Mouse (Mus musculus): ENCODE results near the gene Igsf6.

The Igsf6 gene

DNA sequence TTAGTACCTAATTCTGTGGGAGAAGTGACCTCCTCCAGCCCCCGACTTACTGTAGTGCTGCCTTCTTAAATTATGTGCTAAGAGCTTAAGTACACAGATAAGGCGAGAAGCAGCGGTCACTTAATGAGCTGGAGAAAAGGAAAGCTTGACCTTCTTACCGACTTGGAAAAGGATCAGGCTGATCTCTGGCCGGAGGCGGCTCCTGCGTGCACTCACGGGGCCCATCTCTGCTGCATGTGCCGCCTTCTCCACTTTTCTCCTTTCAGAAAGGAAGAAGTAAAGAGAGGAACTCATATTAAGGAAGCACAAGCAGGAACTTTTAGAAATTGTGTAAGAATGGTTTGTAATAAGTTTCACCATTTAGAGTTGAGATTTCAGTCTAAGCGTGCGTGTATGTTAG, at the start of gene Igsf6:
Gene Igsf6, minus strand, starts transcription at position 292 of the 400 bp plus-strand sequence.
- DNase-seq = peak; percentile 66

DNA sequence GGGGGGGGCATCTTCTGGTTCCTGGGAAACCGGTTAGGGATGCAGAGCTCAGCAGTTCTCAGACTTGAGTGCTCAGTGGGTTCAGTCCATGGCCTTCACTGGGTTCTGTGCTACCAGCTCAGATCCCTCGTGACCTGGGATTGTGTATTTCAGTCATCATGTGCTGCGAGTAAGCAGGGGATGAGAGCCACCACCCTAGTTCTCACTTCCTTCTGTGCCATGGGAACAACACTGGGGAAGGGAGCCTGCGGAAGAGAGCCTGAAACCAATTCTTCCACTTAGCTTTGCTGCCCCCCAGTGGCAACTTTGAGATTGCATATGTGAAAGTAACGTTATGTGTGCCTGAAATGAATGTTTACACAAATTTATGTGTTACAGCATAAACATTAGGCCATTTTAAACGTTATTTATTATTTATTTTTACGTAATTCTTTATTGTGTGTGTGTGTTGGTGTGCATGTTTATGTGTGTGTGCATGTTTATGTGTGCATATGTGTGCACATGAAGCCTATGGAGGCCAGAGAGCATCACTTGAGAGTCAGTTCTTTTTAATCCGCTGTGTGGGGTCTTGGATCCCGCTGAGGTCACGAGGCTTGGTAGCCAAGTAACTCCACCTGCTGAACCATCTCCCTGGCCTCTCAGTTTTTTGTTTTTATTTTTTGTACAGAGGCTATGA, 45.9 kb upstream of the Igsf6 start:
- DNase-seq = peak; percentile 94

DNA sequence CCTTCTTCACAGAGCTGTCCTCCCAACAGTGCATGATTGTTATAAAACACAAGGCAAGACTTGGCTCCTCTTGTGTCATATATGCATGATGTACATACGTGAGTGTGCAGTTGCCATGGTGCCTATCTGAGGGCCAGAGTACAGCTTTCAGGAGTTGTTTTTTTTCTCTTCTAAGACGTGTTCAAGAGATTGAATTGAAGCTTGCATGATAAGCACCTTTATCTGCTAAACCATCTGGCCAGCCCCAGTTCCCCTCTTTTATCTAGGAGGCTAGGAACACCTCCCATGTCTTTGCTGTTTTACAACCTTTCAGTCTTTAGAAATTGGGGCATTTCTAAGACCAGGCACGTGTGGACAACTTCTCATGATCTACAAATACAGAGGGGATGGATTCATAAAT, 37.4 kb upstream of the Igsf6 start:
- DNase-seq = no peak

DNA sequence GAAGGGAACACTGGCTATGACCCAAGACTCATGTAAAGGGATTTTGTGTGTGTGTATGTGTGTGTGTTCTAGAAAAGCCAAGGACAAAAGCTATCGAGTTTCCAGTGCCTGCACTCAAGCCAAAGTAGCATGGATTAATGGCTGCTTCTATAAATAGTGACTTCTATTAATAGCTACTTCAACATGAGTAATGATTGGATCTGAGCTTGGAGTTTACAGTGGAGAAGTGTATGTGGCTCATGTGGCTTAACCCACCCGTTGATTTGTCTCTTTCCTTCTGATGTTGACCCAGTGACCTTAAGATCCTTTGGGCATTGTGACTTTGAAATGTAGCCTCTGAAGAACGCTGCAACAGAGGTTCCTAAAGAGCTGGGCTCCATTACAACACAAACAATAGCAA, 36.9 kb upstream of the Igsf6 start:
- DNase-seq = no peak

DNA sequence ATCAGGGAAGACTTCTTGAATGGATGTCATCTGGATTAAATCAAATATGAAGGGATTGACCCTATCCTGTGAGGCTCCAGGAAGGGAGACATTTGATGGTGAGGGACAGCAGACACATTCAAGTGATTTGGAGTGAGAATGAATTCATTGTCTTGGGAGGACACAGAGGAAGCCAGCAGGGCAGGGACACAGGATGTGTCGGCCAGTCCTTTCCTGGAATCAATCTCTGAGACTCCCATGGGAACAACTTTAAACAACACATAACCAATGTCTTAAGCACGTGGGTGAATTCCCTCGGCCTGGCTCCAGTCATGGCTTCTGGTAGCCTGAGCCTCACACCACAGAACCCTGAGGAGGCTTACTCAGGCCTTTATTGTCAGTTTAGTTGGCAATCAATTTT, 33.5 kb upstream of the Igsf6 start:
- DNase-seq = peak; percentile 45

DNA sequence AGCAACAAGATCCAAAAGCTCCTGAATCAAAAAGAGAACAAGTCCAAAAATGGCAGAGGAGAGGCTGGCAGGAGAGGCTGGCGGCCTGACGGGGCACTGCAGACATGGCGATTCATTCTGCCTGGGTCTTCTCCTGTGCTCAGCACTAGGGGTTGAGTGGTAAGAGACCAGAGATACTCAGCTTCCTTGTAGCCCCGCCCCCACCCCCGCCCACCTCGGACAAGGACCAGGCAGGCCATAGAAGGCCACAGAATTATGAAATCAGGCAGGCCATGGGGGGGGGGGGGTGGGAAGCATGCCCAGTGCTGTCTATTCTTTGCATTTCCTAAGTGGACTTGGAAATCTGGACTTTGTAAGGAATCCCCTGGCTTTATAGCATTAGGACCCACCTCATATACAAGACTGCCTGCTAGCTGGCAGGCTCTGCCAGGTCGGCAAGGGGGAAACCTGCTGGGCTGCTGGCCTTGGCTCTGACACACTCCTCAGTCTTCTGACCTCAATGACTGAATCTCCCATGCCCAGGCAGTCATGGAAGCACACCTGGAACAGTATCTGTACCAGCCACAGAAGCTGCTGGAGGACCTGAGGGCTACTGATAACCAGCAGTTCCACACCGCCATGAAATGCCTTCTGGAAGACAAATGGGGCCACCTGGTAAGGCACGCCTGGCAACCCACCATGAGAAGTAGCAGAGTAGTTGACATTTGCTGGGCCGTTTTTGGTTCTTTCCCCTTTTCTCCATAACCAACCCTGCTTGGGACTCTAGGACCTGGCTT, 24.4 kb upstream of the Igsf6 start:
- DNase-seq = no peak

DNA sequence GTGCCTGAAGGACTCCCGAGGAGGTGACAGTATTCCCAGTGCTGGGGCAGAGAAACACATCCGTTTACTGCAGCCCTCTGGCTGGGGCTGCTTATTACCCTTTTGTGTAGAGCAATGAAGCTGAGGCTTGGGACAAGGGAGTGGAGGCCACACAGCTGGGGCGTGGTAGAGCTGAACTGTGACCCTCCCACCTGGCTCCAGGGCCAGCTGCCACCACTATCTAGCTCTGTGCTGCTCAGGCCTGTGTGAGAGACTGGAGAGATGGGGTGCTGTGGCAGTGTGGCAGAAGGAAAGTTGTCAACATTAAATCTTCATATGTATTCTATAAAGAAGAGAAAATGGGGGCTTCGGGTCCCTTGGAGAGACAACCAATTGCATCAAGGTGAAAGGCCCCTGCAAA, 18.7 kb upstream of the Igsf6 start:
- DNase-seq = no peak

DNA sequence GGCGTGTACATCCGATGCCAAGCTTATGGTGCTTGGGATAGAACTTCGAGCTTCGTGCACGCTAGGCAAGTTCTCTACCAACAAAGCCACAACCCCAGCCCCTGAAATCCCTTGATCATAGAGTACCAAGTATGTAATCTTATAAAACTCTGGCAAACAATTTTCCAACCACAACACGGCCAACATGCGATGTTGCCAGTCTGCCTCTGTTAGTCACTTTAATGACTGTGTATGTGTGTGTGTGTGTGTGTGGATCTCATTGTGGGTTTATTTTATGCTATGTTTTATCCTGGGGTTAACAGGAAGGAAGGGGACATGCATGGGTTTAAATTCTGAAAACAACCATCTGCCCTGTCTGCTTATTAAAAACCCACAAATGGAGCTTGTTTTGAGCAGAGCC, 16.4 kb upstream of the Igsf6 start:
- DNase-seq = no peak

DNA sequence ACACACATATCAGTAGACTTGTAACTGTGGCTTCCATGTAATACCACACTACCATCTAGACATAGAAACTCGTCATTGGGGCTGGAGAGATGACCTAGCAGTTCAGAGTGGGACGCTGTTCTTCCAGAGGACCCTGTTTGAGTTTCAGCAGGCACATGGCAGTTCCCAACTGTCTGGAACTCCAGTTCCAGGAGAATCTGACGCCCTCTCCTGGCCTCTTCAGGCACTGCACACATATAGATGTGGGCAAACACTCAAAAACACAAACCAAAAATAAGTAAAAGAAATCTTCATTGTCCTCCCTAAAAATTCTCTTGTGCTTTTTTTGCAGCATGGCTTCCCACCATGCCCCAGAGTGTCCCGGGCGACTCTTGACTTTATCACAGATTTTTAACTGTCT, 14.4 kb upstream of the Igsf6 start:
- DNase-seq = peak; percentile 11

DNA sequence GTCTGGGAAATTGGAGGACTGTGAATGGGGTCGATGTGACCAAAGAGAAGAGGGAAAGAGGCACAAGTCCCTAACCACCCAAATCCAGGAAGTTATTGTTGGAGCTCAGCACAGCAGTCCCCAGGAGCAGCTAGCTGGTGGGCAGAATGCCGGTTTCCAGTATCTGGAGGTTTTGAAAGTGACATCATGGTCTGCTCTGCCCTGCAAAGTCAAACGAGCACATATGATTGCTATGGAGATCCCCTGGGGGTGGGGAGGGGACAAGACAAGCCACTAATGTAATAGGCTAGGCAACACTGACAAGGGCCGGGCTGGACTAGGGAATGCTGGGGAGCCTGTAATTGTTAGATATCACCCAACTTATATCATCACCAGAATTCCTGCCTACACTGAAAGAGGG, 11.1 kb upstream of the Igsf6 start:
- no peak for DNase-seq

DNA sequence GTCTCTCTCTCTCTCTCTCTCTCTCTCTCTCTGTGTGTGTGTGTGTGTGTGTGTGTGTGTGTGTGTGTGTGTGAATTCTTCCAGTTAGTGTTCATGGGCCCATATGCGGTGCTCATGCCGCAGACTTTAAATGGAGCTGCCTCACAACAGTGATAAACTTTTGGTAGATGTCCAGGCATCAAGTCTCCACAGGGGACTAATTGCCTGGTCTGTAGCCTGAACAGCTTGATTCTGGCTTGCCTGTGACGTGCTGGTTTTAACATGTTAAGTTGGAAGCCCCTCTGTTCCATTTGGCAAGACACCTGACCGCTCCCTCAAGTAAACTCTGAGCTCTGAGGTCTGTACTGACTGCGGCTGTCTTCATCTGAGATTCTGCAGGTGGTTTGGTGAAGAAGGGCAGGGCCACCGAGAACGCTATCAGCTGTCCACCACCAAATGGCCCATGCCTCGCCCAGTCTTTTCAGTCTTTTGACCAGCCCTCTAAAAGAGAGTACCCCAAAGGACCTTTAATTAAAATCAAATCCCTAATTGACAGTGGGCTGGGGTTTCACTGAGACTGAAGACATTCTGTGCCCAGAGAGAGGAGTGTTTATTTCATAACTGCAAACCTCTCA, 10.6 kb upstream of the Igsf6 start:
- no peak for DNase-seq

DNA sequence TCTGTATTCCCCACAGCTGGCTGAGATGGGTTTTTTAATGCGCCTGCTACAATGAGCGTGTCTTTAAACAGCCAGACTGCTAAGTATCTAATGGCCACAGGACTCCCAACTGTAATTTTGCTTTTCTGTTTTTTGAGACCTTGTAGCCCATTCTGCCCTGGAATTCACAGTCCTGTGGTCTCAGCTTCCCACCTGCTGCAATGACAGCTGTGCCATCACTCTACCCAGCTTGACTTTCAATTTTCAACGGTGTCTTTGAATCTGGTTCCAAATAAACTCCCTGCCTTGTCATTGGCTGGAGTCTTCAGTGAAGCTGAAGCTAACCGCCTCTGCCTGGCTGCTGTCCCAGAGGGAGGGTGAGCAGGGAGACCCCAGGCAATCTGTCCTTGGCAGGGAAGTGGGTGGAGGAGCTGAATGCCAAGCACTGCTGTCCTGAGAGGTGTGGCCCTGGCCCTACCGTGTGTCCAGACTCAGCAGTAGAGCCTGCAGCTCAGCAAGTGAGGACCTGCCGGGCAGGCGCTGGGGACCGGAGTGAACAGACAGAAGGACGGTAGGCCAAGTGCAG, 8.7 kb upstream of the Igsf6 start:
- DNase-seq = no peak

DNA sequence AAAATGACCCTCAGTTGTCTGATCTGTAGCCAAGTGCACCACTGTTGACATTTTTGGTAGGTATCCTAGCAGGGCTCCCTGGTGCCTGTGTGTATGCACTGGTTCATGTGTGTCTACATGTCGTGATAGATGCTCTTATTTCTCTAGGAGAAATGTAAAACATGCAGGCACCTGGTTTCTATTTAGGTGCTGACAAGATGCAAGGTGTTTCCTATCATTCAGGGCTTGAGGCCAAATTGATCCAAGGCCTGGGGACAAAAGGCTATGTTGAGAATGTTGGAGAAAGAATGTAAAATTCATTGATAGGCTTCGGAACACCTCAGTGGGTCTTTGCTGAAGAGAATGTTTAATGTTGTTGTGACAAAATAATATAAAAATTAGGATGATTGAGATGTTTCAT, 7.4 kb upstream of the Igsf6 start:
- DNase-seq = no peak

DNA sequence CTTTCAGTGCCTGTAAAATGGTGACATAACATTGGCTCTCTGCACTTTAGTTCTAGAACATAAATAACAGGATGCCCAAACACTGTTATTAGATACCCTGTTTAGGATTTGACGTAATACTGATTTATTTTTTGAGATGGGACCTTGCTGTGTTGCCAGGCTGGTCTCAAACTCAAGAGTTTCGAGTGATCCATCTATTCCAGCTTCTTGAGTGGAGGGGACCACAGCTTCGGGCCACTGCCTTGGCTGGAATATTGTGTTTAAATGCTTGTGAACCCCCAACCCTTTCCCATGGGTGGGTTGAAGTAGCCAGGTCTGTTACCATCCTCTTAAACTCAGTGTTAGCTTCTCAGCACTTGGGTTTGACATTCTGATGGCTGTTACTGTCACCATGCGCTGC, 7.0 kb upstream of the Igsf6 start, which contains the start of gene Otoa:
Gene Otoa, plus strand, starts transcription at position 301 of the 400 bp plus-strand sequence.
- no peak for DNase-seq

DNA sequence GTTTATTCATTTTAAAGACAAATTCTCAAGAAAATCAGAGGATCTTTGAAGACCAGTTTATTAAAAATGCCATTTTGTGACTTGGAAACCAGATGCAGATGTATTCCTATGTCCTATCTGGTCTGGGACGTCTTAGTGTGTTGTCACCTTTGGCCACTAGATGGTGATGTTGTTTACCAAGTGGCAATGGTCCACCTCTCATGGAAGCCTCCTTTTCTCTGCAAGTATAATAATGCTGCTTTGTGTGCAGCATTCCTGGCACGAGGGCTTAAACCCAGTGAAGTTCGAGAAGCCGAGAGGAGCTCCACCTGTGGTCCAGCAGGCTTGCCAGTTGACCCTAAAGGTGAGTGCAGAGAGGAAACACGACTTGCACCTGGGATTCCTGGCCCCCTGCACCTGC, 3.5 kb upstream of the Igsf6 start:
- peak; percentile 87 for DNase-seq

DNA sequence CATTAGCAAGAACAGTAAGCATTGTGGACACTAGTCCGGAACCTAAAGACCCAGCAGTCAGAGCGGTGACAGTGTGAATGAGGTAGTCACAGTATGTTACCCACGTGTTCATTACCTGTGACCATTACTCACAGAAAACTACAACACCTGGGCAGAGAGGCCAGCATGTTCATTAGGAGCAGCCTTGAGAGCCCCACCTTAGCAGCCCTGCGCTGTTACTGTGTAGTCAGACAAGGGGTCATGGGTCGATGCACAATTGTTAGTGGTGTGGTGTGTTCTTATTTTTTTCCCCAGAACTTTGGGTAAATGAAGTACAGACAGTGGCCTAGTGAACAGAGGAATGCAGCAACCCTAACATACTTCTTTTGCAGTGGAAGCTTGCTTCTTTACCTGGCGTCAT, 2.9 kb upstream of the Igsf6 start:
- DNase-seq = no peak

DNA sequence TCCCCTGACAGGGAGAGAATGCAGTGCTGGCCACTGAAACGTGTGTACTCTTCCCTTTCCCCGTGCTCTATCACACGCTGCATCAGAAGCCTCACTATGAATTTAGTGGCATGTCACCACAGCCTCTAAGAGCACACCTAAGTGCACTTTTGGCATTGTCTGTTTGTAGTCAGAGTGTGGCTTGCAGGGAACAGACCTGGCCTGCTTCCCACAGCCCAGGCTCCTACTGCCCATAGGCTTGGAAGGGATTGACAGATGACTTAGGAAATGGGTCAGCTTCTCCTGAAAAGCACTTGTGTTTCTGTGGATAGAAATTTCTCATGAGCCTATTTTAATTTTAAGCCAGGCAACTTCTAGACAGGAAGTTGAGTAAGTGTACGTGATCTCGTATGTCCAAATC, 1.0 kb upstream of the Igsf6 start:
- no peak for DNase-seq

DNA sequence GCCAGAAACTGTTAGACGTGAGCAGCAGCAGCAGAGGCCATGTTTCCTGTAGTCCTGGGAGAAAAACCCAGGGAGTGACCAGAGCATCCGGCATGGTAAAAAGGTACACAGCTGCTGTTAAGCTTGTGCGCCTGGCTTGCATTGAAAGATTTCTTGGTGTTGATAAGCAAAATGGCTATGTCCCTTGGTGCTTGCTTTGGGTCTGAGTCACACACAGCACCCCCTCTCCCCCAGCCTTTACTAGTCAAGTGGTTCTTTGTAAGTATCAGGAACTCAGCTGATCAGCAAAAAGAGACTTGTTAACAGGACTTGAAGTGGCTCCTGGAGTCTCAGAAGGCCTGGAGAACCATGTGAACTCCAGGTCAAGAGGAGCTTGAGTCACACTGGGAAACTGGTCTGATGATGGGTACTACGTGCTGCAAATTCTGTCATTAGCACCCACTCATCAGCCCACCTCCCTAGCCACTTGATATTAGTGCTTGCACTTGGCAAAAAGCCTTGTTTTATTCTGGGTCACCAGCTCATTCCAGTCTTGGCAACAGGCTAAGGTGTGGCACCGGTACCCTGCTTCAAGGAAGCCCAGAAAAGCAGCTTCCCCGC, 529 bp upstream of the Igsf6 start:
- peak; percentile 65 for DNase-seq

DNA sequence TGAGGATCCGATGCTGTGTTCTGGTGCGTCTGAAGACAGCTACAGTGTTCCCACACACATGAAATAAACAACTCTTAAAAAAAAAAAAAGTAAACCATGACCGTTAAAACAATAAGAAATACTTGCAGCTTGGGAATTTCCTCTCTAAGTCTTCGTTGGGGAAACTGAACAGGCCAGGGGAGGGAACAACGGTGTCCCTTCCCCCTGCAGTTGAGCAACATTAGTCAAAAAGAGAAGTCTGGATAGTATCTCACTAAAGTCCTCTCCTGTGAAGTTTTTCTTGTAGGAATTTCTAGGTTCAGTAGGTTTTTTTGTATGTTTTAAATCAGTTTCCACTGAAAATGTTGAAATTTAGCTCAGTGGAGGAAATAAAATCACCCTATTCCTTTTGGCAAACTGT, 1.9 kb downstream of the Igsf6 start:
- DNase-seq = peak; percentile 51

DNA sequence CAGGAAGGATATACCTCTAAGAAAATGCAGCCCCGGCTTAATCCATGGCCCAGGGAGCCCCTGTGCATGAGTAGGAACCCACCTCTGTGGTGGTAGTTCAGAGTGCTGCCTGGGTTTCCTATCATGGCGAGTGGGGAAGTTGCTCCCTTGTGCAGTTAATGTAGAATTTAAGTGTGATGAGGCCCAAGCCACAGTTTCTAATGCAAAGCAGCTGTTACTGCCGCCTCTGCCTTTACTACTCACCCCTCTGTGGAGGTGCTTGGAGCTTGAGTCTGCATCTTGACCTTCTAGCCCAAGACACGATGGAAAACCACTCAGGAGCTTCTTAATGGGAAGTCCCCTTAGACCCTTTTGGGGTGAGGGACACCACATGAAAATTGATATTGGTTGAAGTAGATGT, 3.1 kb downstream of the Igsf6 start:
- DNase-seq = no peak

DNA sequence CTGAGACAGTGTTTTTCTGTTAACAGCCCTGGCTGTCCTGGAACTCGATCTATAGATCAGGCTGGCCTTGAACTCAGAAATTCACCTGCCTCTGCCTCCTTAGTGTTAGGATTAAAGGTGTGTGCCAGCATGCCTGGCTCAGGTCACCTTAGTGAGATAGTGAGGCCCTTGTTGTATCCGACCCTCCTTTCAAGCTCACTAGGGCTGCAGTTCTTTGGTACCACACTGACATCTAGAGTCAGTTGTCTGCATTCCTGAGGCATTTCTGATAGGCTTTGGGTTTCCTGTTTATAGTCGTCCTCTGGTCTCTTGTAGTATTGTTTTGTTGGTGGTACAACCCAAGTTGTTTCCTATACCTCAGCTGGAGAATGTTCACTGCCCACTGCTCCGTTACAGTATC, 10.1 kb downstream of the Igsf6 start:
- DNase-seq = peak; percentile 61

DNA sequence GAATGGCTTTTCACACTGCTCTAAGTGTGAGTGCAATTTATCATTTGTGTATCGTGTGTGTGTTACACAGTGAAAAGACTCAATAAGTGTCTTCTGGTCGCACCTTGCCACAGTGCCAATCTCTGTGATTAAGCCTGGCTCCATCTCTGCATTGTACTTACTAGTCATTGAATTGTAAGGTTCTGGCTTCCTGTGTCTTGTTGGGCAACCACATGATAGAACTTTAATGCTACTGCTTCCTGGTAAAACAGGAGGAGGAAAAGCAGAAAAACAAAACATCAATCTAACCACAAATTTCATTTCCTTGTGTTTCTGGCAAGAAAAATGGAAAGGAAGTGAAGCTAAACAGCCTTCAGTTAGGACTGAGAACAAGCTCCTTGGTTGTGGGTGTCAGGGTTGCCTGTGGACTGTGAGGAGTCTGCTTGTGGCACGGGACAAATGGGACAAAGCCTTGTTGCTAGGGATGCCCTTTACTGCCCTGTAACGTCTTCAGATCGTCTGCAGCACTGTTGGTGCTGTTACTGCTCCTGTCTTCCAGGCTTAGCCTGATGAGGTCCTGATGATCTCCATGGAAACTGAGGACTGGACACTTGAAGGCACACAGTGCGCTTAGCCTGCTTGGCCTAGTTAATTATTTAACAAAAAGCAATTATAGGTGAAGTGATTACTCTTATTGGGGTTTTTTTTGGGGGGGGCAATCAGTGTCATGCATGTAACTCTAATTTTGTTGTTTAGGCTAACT, 14.7 kb downstream of the Igsf6 start:
- no peak for DNase-seq

DNA sequence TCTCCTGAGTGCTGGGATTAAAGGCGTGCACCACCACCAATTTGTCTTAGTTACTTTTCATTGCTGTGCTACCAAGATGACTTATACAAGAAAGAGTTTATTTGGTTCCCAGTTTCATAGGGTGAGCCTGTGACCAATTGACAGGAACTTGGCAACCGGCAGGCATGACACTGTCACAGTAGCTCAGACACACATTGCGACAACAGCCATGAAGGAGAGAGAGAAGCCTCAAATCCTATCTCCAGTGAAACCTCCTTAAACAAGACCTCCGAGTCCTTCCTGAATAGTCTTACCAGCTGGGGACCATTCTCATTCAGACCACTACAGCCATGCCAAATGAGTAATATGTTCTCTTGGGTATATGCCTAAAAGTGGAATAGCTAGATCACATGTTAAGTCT, 21.3 kb downstream of the Igsf6 start:
- DNase-seq = no peak

Data from lung, postnatal 36 days (tissue).